Mouse (Mus musculus): ENCODE data around the gene Cic.

DNA sequence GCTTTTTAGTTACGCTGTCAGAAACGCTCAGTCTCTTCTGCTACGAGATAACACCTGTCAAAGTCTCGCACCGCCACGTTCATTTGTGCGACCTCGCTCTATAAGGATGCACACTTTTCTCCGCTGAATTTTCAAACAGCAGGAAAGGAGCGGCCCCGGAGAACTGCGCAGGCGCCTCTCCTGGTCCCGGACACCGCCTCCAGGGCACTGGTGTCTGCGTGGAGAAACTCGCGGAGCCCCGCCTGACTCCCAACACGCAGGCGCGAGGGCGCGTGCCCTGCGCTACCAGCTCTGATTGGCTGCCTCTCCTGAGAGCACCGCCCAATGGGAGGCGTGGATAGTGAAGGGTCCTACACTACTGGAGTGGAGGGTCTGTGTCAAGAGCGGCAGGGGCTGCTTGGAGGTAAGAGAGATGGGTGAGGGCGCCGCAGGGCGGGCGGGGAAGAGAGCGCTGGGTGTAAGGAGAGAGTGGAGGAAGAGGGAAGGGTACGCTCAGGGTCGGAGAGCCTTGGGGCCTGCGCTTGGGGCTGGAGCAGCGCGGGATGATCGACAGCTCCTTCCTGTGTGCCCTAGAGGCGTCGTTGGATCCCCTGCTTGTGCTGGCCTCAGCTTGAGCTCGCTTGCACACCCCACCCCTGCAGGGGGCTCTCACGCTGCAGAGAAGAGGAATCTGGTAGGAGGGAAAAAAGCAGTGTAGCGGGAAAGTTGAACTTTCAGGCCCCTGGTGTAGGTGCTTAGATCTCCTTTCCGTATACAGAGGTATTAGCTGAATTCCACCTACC, 46.2 kb upstream of the Cic start, which contains the start of gene Zfp526:
- TF ChIP-seq CTCF (IDR thresholded peaks at IDR 0.05) (no peak), EP300 (IDR thresholded peaks at IDR 0.05; ENCODE audit: insufficient read depth, low read depth, low read length) (no peak)

Data from heart, adult 2 months (tissue).